Mouse (Mus musculus): Measurements from ENCODE around the gene Vinac1.
"Not testable (repeated sequence)": the region's sequence is repeated elsewhere in the genome, so short reads cannot be mapped to it uniquely, and the experiment has no call there.

Gene Vinac1

GRCm38 (mm10) chr2:129040567-129040966, 7.4 kb downstream of the Vinac1 start:
- DNase-seq (ENCODE audit: low read depth in 1 of 2, low spot score in 2 of 2): no peak

GRCm38 (mm10) chr2:129038937-129039631, 8.9 kb downstream of the Vinac1 start:
- DNase-seq (ENCODE audit: low read depth in 1 of 2, low spot score in 2 of 2): no peak

- DNase-seq (ENCODE audit: low read depth in 1 of 2, low spot score in 2 of 2): no peak
Observed at GRCm38 (mm10) chr2:129038426-129038936, 9.5 kb downstream of the Vinac1 start.

DNA sequence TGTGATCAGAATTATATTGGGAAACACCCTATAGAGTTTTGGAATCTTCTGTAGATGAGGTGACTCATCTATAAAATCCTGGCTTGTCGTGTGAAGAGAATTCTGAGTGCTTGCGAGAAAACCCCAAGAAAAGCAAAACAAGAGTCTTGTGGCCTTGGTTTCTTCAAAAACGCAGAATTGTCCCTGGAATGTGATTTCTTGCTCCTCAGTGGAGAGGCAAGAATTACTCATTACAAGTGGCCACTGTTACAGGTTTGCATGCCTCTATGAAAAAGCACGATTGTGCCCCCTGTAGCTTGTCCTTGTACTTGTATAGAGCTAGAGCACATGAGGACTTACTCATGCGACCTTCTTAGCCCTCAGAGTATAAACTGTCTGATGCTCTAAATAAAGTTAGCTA, 12.6 kb downstream of the Vinac1 start:
- DNase-seq (ENCODE audit: low read depth in 1 of 2, low spot score in 2 of 2): no peak

GRCm38 (mm10) chr2:129024820-129025219, 23.2 kb downstream of the Vinac1 start:
- no peak for DNase-seq (ENCODE audit: low read depth in 1 of 2, low spot score in 2 of 2)

DNA sequence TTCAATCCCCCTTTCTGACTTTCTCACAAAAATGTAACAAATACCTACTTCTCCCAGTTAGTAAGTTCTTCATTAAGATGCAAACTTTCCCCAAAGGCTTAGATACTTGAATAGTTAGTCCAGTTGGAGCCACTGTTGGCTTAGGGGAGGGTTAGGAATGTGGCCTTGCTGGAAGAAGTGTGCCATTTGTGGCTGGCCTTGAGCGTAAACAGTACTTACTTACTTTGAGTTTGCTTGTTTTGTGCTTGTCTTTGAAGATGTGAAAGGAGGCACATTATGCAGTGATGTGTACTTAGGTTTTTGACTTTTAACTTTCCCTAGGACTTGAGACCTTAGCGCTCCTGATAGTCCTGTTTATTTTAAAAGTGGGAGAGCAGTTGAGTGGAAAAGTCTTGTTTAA, 27.9 kb downstream of the Vinac1 start:
- DNase-seq (ENCODE audit: low read depth in 1 of 2, low spot score in 2 of 2): no peak

- not testable (repeated sequence) for DNase-seq (ENCODE audit: low read depth in 1 of 2, low spot score in 2 of 2)
Observed at GRCm38 (mm10) chr2:129008867-129009266, 39.1 kb downstream of the Vinac1 start.

DNA sequence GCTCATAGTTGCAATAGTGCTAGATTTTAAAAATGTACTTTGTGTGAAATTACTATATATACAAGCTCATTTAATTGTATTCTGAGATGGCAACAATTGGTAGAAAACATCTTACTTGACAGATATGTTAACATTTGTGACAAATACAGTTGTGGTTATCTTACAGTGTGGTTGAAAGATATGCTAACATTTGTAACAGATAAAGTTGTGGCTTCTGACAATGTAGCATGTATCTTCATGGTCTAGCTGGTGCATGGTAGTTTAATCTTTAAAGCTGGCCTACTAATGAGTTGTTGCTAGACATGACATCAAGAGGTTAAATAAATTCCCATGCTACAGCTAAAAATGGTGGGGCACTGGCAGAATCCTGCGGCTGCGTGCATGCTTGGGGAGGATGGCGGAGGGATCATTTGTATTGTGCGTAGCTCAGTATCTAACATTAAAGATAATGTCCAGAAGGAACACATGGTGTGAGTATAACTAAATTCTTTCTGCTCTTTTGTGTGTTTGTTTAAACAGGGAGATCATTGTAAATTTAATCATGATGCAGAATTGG, 41.7 kb downstream of the Vinac1 start:
- DNase-seq (ENCODE audit: low read depth in 1 of 2, low spot score in 2 of 2): no peak

GRCm38 (mm10) chr2:129004872-129005271, 43.1 kb downstream of the Vinac1 start:
- DNase-seq (ENCODE audit: low read depth in 1 of 2, low spot score in 2 of 2): no peak

GRCm38 (mm10) chr2:128984746-128985145, 63.2 kb downstream of the Vinac1 start:
- no peak for DNase-seq (ENCODE audit: low read depth in 1 of 2, low spot score in 2 of 2)

GRCm38 (mm10) chr2:128975572-128975971, 72.4 kb downstream of the Vinac1 start:
- no peak for DNase-seq (ENCODE audit: low read depth in 1 of 2, low spot score in 2 of 2)
